Mouse (Mus musculus): ENCODE data around the gene Eif4g1. TPM values are rescaled to one million over a fixed set of nuclear protein-coding genes. Genes with fewer than 3 reads are reported as not detected.

Gene Eif4g1
- polyA plus RNA-seq, 1 experiment from 2014 or later = 141 TPM

- Histone ChIP-seq H3K9me3 (no peaks in the 10 kb centered on the region), H3K27me3 (no peaks in the 10 kb centered on the region), H3K36me3 (peaks cover 79% of the 10 kb centered on the region), H3K4me2 (no peak overlapping the region), H3K4me1 (replicated peaks) (peaks cover 32% of the 10 kb centered on the region), H3K9ac (no peak overlapping the region), H3K27ac (replicated peaks) (no peak overlapping the region), H3K4me3 (no peak overlapping the region)
- 95% methylated on average over 11 of the region's 11 CpGs for WGBS
- ATAC-seq (ENCODE audit: low read depth) = no peak
These were observed 42.3 kb downstream of the Eif4g1 start for GRCm38 (mm10) chr16:20710370-20710769.

- Histone ChIP-seq H3K27me3 (no peaks in the 10 kb centered on the region), H3K9ac (no peak overlapping the region), H3K4me3 (no peak overlapping the region), H3K27ac (replicated peaks) (no peak overlapping the region), H3K36me3 (peaks cover 74% of the 10 kb centered on the region), H3K4me1 (replicated peaks) (peaks cover 36% of the 10 kb centered on the region), H3K9me3 (no peaks in the 10 kb centered on the region), H3K4me2 (no peak overlapping the region)
- 82% methylated on average over 4 of the region's 4 CpGs for WGBS
- no peak for ATAC-seq (ENCODE audit: low read depth)
These were observed 42.7 kb downstream of the Eif4g1 start for GRCm38 (mm10) chr16:20710810-20711209.

DNA sequence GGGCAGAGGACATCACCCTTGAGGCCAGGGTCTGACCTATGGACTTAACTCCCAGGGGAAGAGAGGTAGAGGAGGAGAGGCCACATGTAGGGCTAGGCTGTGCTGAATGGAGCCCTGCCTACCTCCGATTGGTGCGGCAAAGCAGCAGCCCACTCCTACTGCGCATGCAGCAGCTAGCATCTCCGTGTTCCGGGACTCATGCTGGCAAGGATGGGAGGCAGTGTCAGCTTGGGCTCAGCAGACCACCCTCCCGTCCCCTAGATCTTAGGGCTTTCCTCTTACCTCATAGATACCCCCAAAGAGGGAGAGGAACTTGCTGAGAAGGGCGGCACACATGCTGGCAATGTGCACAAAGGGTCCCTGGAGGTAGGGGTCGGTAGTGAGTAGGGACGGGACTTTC lies 44.1 kb downstream of the Eif4g1 start:
- Histone ChIP-seq H3K4me1 (replicated peaks) (peaks cover 47% of the 10 kb centered on the region), H3K4me2 (no peak overlapping the region), H3K9me3 (no peaks in the 10 kb centered on the region), H3K4me3 (no peak overlapping the region), H3K9ac (no peak overlapping the region), H3K27me3 (no peaks in the 10 kb centered on the region), H3K27ac (replicated peaks) (no peak overlapping the region), H3K36me3 (peaks cover 60% of the 10 kb centered on the region)
- 73% methylated on average over 9 of the region's 9 CpGs for WGBS
- no peak for ATAC-seq (ENCODE audit: low read depth)

DNA sequence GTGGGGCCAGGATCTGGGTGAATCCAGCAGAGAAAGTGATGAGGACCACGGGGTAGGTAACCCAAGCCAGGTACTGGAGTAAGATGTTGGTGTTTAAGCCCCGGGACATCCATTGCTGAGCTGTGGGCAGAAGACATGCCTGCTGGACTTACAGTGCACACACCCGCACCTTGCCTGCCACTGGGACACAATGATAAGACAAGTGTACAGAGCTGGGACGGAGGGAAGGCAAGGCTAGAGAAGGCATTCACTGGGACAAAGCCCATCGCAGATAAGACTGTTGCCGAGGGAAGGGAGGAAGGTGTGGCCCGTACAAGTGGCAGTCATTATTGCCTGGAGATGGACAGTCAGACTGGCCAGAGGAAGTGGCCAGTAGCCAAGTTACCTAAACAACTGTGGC lies 44.8 kb downstream of the Eif4g1 start:
- H3K4me2 ChIP-seq = no peak overlapping the region
- peaks cover 49% of the 10 kb centered on the region for H3K4me1 ChIP-seq (replicated peaks)
- H3K9ac ChIP-seq = no peak overlapping the region; the same call in 1 of the 2 replicates
- ATAC-seq (ENCODE audit: low read depth) = no peak
- 89% methylated on average over 7 of the region's 7 CpGs for WGBS
- no peak overlapping the region for H3K4me3 ChIP-seq
- H3K27me3 ChIP-seq = no peaks in the 10 kb centered on the region
- no peak overlapping the region for H3K27ac ChIP-seq (replicated peaks)
- H3K36me3 ChIP-seq = peaks cover 53% of the 10 kb centered on the region
- H3K9me3 ChIP-seq = no peaks in the 10 kb centered on the region

GRCm38 (mm10) chr16:20714307-20715080 lies 46.4 kb downstream of the Eif4g1 start:
- Histone ChIP-seq H3K4me2 (peak overlapping the region; percentile 84), H3K9me3 (no peaks in the 10 kb centered on the region), H3K27me3 (no peaks in the 10 kb centered on the region), H3K4me1 (replicated peaks) (peaks cover 56% of the 10 kb centered on the region), H3K27ac (replicated peaks) (no peak overlapping the region), H3K36me3 (peaks cover 38% of the 10 kb centered on the region), H3K4me3 (peak overlapping the region; percentile 73), H3K9ac (peak overlapping the region; percentile 90)
- no peak for ATAC-seq (ENCODE audit: low read depth)
- 19% methylated on average over 11 of the region's 11 CpGs for WGBS

DNA sequence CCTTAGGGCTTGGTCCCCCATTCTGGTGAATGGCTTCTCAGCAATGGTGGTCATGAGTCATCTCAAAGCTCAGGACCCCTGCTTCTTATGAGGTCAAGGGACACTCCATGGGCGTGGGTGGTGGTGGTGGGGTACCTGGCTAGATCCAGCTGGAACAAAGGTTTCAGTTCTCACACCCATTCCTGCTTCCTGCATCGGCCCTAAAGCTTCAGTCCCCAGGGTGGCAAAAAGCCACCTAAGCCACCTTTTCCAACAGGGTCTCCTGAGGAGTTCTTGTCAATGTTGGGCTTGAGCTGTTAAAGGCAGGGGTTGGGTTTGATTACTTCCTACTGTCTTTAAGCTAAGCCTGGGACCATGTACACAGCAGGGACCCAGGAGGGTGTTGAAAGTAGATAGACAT lies 47.0 kb downstream of the Eif4g1 start:
- Histone ChIP-seq H3K4me1 (replicated peaks) (peaks cover 52% of the 10 kb centered on the region), H3K27me3 (no peaks in the 10 kb centered on the region), H3K4me3 (peak overlapping the region; percentile 73), H3K9ac (peak overlapping the region; percentile 90), H3K27ac (replicated peaks) (0 out of 2 replicates have a peak overlapping the region, but pooled peaks have one; percentile 93), H3K4me2 (peak overlapping the region; percentile 84), H3K36me3 (peaks cover 35% of the 10 kb centered on the region), H3K9me3 (no peaks in the 10 kb centered on the region)
- WGBS = 50% methylated on average over 2 of the region's 2 CpGs
- no peak for ATAC-seq (ENCODE audit: low read depth)

DNA sequence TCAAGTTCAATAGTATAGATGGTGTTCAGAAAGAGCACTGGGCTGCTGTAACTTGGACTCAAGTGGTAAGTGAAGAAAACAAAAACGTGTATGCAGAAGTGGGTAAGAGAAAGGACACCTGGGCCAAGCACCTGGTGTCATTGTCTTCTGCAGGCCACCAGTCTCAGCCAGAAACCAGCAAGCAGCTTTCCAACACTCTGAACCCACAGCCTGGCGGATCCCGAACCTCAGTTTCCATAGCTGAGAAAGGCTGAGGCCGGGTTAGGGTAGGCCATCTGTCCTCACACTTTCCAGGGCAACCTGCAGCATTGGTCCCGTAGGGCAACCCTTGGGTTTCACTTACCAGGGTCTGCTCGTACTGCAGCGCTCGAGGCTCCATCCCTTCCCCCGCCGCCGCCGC lies 47.5 kb downstream of the Eif4g1 start:
- ATAC-seq (ENCODE audit: low read depth) = no peak
- no peaks in the 10 kb centered on the region for H3K9me3 ChIP-seq
- peak overlapping the region; percentile 93 for H3K27ac ChIP-seq (replicated peaks)
- H3K27me3 ChIP-seq = no peaks in the 10 kb centered on the region
- H3K4me1 ChIP-seq (replicated peaks) = peaks cover 52% of the 10 kb centered on the region
- WGBS = 1% methylated on average over 12 of the region's 12 CpGs
- H3K36me3 ChIP-seq = peaks cover 35% of the 10 kb centered on the region
- peak overlapping the region; percentile 84 for H3K4me2 ChIP-seq
- H3K4me3 ChIP-seq = peak overlapping the region; percentile 73
- H3K9ac ChIP-seq = peak overlapping the region; percentile 90

DNA sequence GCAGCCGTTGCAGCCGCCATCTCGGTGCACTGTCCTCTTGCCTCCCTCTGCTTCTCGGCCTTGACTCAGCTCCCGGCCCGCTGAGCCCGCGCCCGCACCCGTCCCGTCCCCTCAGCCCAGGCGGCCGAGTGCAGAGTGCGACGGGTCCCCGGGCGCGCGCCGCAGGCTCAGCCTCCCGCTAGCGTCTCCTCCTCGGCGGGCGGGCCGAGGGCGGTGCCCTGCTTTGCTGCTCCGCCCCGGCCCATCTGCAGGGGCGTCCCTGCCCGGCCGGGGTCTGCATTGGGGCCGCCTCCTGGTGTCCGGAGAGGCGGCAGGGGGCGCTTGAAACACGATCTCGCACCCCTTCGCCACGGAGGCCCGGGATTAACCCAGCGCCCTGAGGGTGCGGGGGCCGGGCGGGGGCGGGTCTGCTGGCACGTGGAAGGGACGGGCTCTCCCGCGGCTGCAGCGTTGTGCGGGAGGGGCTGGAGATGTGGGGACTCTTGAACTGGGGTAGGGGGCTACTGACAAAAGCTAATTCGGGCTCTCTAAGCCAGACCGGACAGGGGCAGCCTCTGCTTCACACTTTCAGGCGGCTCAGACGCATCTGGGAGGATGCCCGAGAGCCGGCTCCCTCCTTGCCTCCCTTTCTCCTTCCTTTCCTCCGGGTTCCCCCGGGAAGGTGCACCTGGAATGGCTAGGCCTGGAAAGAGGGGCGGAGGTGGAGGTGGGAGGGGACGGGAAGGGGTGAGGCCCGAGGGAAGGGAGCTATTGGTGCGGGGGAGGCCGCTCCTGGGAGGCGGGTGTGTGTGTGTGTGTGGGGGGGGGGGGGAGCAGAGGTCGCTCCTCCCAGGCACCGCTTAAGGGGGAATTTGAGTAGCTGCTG lies 48.1 kb downstream of the Eif4g1 start:
- 1% methylated on average over 66 of the region's 68 CpGs for WGBS
- H3K4me3 ChIP-seq = peak overlapping the region; percentile 73
- peaks cover 52% of the 10 kb centered on the region for H3K4me1 ChIP-seq (replicated peaks)
- H3K9me3 ChIP-seq = no peaks in the 10 kb centered on the region
- peak overlapping the region; percentile 84 for H3K4me2 ChIP-seq
- H3K9ac ChIP-seq = peak overlapping the region; percentile 90
- H3K27ac ChIP-seq (replicated peaks) = peak overlapping the region; percentile 93
- peaks cover 35% of the 10 kb centered on the region for H3K36me3 ChIP-seq
- no peaks in the 10 kb centered on the region for H3K27me3 ChIP-seq
- ATAC-seq (ENCODE audit: low read depth) = peak; percentile 84

DNA sequence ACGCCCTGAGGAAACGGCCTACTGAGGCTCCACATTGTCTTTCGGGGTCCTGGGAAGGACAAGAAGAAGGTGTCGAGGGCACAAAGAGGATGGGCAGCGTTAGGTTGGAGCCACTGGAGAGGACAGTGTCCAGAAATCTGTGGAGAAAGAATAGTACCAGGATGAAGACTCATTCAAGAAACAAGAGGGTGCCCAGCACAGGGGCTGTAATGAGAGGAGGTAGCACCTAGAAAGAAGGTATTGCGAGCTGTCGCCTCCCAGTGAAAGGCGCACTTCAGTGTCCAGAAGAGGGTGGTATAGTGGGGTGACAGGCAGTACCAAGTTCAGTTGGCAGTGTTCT lies 48.7 kb downstream of the Eif4g1 start:
- 1% methylated on average over 8 of the region's 8 CpGs for WGBS
- ATAC-seq (ENCODE audit: low read depth) = peak; percentile 24
- no peaks in the 10 kb centered on the region for H3K9me3 ChIP-seq

DNA sequence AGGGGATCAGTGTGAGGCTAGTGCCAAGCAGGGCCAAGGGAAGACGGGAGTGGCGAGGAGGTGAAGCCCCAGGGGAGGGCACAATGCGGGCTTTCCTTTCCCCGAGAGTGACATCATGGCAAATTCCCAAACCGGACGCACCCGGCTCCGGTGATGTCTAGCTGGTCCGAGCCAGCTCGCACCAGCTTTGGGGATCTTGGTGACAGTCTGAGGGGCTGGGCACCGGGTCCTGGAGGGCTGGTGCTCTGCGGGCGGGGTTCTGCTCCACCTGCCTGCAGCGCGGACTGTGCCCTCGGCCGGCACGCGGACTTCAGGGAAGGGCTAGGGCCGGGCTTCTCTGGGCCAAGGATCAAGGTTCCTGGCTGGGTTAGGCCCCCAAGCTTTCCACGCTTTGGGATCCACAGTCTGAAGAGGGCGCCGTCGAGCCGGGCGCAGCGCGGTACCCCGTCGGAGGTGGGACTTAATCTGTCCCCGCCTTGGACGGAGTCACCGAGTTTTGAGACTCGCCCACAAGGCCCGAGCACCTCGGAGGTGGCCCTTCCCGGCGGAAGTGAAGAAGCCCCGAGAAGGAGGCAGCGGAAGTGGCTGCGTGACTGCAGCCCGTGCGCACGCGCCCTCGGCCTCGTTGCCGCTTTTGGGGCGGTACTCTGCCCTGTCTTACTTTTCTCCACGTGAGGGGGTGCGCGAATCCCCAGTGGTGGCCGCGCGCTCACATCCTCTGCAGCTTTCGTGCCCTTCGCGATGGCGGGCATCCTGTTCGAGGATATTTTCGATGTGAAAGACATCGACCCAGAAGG lies 49.3 kb downstream of the Eif4g1 start, which contains the start of the genes Polr2h and Clcn2:
Polr2h (plus strand) TSS at position 485 of the 797 bp plus-strand sequence.
Clcn2 (minus strand) TSS at position 566 of the 797 bp plus-strand sequence.
- Histone ChIP-seq H3K9me3 (no peaks in the 10 kb centered on the region), H3K36me3 (peaks cover 35% of the 10 kb centered on the region), H3K27ac (replicated peaks) (peak within 1 kb of the TSS; percentile 93), H3K9ac (peak within 1 kb of the TSS; percentile 90), H3K4me3 (peak within 1 kb of the TSS; percentile 73), H3K27me3 (no peaks in the 10 kb centered on the region), H3K4me2 (peak within 1 kb of the TSS; percentile 84), H3K4me1 (replicated peaks) (peaks cover 52% of the 10 kb centered on the region)
- ATAC-seq (ENCODE audit: low read depth) = peak; percentile 80
- under 1% methylated on average over 62 of the region's 62 CpGs for WGBS

More for the DNA sequence above, 48.7 kb downstream of the Eif4g1 start:
- Histone ChIP-seq H3K36me3 (peaks cover 35% of the 10 kb centered on the region), H3K9ac (peak overlapping the region; percentile 90), H3K27me3 (no peaks in the 10 kb centered on the region), H3K4me1 (replicated peaks) (peaks cover 52% of the 10 kb centered on the region), H3K4me2 (peak overlapping the region; percentile 84), H3K27ac (replicated peaks) (peak overlapping the region; percentile 93), H3K4me3 (peak overlapping the region; percentile 73)

DNA sequence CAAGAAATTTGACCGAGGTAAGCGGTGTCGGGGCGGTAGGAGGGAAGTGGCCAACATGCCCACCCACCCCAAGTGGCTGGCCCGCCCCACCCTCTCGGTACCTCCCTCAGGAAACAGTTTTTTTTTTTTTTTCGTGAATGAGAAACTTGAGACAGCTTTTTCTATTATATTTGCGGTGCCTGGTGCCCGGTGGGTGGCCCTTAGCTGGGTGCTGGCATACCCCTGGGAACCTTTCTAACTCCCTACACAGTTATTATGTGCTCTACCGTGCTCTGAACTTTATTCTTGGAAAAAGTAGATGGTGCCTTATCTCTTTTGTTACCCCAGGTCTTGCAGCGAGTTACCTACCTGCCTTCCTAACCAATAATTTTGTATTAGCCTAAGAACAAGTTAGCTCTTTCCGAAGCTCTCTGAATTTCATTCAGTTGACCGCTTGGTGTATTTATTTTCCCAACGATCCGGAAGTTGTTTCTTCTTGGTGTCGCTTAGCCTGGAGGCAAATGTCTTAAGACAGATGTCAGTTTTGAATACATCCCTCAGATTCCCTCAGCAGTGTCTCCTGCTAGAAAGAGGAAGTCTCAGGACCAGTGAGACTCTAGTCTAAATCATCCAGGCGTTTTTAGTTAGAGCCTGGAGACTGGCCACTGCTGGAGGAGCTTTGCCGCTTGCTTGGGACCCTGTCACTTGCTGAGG lies 50.0 kb downstream of the Eif4g1 start:
- H3K4me2 ChIP-seq = peak overlapping the region; percentile 84
- peaks cover 47% of the 10 kb centered on the region for H3K4me1 ChIP-seq (replicated peaks)
- WGBS = 5% methylated on average over 18 of the region's 18 CpGs
- H3K4me3 ChIP-seq = peak overlapping the region; percentile 73
- H3K36me3 ChIP-seq = peaks cover 30% of the 10 kb centered on the region
- no peaks in the 10 kb centered on the region for H3K9me3 ChIP-seq
- H3K27me3 ChIP-seq = no peaks in the 10 kb centered on the region
- peak; percentile 7 for ATAC-seq (ENCODE audit: low read depth)
- peak overlapping the region; percentile 90 for H3K9ac ChIP-seq
- peak overlapping the region; percentile 93 for H3K27ac ChIP-seq (replicated peaks)

All from neural tube, embryonic 13.5 days (tissue).